Mouse (Mus musculus): ENCODE measurements around the gene Cln5.

Cln5 gene

GRCm38 (mm10) chr14:103112606-103113363 is 42.8 kb downstream of the Cln5 start:
- no peak for DNase-seq (ENCODE audit: low spot score)

- DNase-seq (ENCODE audit: low spot score): no peak
These were observed 45.1 kb downstream of the Cln5 start for GRCm38 (mm10) chr14:103114994-103115670.

- DNase-seq (ENCODE audit: low spot score): no peak
These were observed 55.7 kb downstream of the Cln5 start for GRCm38 (mm10) chr14:103125756-103126155.
